Mouse (Mus musculus) ovary, postnatal 10 days (tissue): Measurements from ENCODE around the gene Olfr1026.

Source experiments
- DNase-seq: peaks from one replicate; pipeline ENCODE4 v3.0.0; 2022; ENCODE audit warnings: low spot score

Gene Olfr1026

DNA sequence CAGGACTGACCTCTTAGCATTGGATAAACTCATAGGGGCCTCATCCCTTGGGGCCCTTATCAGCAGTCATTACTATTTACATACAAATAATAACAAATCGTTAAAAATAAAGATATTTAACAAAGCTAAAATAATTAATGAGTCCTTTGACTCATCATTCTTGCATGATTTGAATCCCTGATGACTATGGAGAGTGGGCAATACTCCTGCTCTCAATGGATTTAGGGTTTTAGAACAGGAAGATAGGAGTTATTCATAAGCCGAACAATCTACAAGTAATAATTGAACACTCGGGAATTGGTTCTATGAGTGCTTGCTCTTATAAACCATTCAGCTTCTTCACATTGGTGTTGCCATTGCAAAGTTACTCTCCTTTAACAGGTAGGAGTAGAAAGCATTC lies at the start of gene Olfr1026:
Olfr1026 (plus strand) TSS at position 301 of the 400 bp plus-strand sequence.
- DNase-seq: no peak

DNA sequence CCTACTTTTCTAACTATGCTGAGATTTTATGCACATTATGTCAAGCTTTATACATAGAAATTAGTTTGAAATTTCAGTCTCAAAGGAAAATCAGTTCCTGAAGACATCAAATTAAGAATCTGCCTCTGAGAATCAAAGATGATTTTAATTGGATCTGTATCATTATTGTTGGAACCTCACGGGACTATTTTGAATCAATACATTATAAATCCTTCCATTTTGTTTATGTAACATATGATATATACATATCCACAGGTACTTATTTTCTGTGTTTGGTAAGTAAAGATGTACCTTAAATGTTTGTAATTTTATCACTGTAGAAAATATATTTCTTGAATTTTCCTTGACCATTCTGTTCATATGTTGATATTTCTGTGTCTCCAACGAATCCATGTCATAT lies 36.0 kb upstream of the Olfr1026 start, which contains the start of gene Olfr1023:
Olfr1023 (plus strand) TSS at position 301 of the 400 bp plus-strand sequence.
- no peak for DNase-seq

DNA sequence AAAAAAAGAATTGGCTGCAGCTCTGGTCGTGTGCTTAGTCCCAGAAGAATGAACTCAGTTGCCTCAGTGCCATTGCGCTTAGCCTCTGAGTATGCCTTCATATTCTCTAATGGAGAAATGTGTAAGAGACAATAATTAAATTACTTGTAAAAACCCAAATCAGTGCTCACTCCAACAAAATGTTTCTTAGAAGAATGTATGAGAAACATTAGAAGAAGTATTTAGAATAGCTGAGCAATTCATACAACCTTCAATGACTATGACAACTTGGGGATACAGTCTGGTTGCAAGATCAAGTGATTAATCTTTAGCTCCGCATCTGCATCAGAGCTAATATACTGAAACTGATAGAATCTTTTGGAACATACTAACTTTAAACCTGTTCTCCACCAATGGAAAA lies 16.4 kb upstream of the Olfr1026 start, which contains the start of gene Olfr1024:
Olfr1024 (minus strand) TSS at position 101 of the 400 bp plus-strand sequence.
- DNase-seq: no peak

DNA sequence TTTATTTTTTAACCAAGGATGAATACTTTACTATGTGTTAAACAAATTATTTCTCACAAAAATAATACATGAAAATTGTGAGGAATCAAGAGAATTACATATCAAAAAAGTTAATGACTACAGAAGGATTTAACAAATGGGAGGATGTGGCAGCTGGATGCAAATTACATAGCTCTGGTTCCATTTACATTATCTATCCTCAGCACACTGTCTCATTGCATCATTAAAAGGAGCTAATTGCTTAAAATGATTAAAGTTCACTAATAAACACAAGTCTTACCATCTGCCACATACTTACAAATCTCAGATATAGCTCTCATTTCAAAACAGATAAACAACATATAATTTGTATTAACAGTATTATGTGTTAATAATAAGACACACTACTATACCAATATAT lies 8.2 kb upstream of the Olfr1026 start:
- no peak for DNase-seq

DNA sequence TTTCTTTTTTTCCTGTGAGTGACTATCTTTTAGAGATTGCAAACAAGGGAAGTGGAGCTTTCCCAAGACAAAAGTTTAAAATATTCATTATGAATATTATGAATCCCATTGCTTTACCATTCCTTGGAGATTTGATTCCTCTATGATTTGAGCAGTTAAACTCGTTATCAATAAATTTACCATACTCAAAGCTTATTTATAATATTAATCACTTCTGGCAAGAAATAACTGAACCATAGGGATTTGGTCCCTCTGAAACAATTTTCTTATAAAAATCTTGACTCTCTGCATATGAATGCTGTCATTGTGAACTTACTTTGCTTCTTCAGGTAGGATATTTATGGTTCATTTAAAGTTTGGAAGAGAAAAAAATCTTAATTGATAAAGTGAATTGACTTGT lies 6.5 kb upstream of the Olfr1026 start, which contains the start of gene Olfr1025-ps1:
Olfr1025-ps1 (plus strand) TSS at position 301 of the 400 bp plus-strand sequence.
- DNase-seq: no peak

DNA sequence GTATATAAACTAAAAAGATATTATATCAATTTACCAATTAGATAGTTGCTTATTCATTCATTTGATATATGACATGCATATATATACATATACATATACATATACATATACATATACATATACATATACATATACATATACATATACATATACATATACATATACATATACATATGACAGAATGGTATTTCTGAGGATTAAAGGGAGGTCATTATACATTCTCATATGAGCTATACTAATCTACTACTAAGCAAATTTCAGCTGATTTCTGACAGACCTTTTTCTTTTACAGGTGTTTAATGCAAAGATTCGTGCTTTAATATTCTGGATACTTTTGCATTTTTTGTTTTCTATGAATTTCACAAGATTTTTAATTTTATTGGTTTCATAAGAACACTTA lies 28.8 kb downstream of the Olfr1026 start, which contains the start of gene Olfr1028:
Olfr1028 (plus strand) TSS at position 301 of the 400 bp plus-strand sequence.
- DNase-seq: no peak

DNA sequence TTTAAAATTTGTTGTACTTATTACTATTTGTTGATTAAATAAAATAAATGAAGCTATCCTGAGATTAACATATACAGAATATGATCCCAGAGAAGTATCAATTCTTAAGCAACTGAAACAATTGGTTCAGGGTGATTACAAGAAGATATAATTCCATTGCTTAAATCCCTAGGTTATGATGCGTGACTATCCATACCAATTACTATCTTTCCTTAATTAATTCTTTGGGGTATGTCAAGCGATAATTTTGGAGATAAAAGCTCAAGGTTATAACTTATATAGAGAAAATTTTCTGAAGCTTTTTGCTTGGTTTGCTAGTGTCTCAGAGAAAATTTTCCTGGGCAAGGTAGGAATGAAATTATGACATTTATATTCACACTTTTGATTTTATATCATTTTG lies 52.2 kb downstream of the Olfr1026 start, which contains the start of gene Olfr1029:
Olfr1029 (plus strand) TSS at position 301 of the 400 bp plus-strand sequence.
- no peak for DNase-seq
